Mouse (Mus musculus): ENCODE data around the gene Map7d3.

Gene Map7d3

GRCm38 (mm10) chrX:56821765-56822603 is at the start of gene Map7d3:
Gene Map7d3, minus strand, starts transcription at chrX:56822326.
- DNase-seq (ENCODE audit: low read depth): no peak

- DNase-seq (ENCODE audit: low read depth): no peak
These were observed 47.7 kb upstream of the Map7d3 start, which contains the start of gene Adgrg4 for GRCm38 (mm10) chrX:56869863-56870262. Gene Adgrg4, plus strand, starts transcription at chrX:56870163.

- peak; percentile 24 for DNase-seq (ENCODE audit: low read depth)
These were observed 19.1 kb upstream of the Map7d3 start for GRCm38 (mm10) chrX:56841255-56841654.

- DNase-seq (ENCODE audit: low read depth): peak; percentile 19
These were observed 17.2 kb upstream of the Map7d3 start for GRCm38 (mm10) chrX:56839369-56839768.

GRCm38 (mm10) chrX:56835842-56836241 is 13.7 kb upstream of the Map7d3 start:
- DNase-seq (ENCODE audit: low read depth): no peak

GRCm38 (mm10) chrX:56827492-56827891 is 5.4 kb upstream of the Map7d3 start:
- no peak for DNase-seq (ENCODE audit: low read depth)

- DNase-seq (ENCODE audit: low read depth): peak; percentile 48
These were observed 30.9 kb downstream of the Map7d3 start for GRCm38 (mm10) chrX:56791268-56791667.

- DNase-seq (ENCODE audit: low read depth): no peak
These were observed 31.5 kb downstream of the Map7d3 start for GRCm38 (mm10) chrX:56790591-56790990.

GRCm38 (mm10) chrX:56787486-56787885 is 34.6 kb downstream of the Map7d3 start:
- DNase-seq (ENCODE audit: low read depth): no peak

GRCm38 (mm10) chrX:56786281-56787061 is 35.7 kb downstream of the Map7d3 start:
- DNase-seq (ENCODE audit: low read depth): no peak

GRCm38 (mm10) chrX:56773329-56773728 is 48.8 kb downstream of the Map7d3 start:
- DNase-seq (ENCODE audit: low read depth): no peak

- no peak for DNase-seq (ENCODE audit: low read depth)
These were observed 50.4 kb downstream of the Map7d3 start for GRCm38 (mm10) chrX:56771751-56772150.

GRCm38 (mm10) chrX:56769838-56770237 is 52.3 kb downstream of the Map7d3 start:
- DNase-seq (ENCODE audit: low read depth): no peak

GRCm38 (mm10) chrX:56760257-56760760 is 61.8 kb downstream of the Map7d3 start:
- no peak for DNase-seq (ENCODE audit: low read depth)

GRCm38 (mm10) chrX:56756352-56756751 is 65.8 kb downstream of the Map7d3 start:
- DNase-seq (ENCODE audit: low read depth): no peak

- peak; percentile 49 for DNase-seq (ENCODE audit: low read depth)
These were observed 66.5 kb downstream of the Map7d3 start for GRCm38 (mm10) chrX:56755646-56756045.

GRCm38 (mm10) chrX:56753317-56754289 is 68.5 kb downstream of the Map7d3 start:
- DNase-seq (ENCODE audit: low read depth): no peak

GRCm38 (mm10) chrX:56752144-56752543 is 70.0 kb downstream of the Map7d3 start:
- no peak for DNase-seq (ENCODE audit: low read depth)

GRCm38 (mm10) chrX:56751536-56751935 is 70.6 kb downstream of the Map7d3 start:
- DNase-seq (ENCODE audit: low read depth): peak; percentile 27
